ENCODE assay signal across 8 mouse cellular contexts in the genomic region with DNA sequence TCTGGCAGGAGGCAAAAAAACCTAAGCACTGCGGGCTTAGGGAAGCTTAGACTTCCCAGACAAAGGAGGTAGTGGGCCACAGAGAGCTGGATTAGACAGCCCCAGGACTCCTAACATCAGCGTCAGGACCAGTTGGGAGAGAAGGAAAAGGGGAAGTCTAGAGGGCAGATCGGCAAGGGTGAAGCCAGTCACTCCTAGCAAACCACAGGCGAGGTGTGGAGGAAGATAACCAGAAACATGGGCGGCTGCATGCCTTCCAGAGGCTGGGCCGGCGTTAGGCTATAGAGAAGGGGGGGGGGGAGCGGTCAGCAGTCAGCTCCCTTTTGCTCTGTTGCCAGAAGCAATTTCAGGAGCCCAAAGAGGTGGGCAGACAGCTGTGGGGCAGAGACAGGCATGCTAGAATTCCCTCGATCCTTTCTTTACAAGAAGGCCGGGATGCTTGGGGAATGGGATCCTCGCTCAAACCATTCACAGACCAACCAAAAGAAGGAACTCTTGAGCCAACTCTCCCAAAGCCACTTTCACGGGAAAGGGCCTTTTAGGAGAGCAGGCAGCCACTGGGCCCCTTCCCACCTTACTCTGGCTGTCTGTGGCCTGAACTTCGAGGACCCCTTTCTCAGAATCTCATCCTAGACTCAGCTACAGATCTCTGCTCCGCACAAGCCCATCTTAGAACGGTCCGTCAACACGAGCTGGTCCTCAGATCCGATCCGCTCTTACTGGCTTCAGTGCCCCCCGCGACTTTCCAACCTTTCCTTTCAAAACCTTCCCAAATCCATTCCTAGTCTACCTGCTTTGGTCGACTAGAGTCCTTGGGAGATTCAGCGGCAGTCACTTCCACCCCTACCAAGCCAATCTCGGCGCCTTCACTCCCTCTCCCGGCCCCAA. TPM values are rescaled to one million over a fixed set of nuclear protein-coding genes. Genes with fewer than 3 reads are reported as not detected.
DNase-seq lines count a peak whose midpoint lies in the region; ATAC-seq and TF ChIP-seq lines count a peak whose summit lies in the region.

No protein-coding gene starts in this region.

- WGBS in kidney, adult 2 months = 6% methylated on average over 26 of the region's 26 CpGs
- WGBS in hindbrain, embryonic 11.5 days = 2% methylated on average over 26 of the region's 26 CpGs

- ATAC-seq in G1E (ENCODE audit: extremely low read depth, insufficient number of reproducible peaks, low FRiP score, poor library complexity, severe bottlenecking) = peak; percentile 83
- ATAC-seq in hindbrain, embryonic 11.5 days (ENCODE audit: low FRiP score) = peak; percentile 26; the same call in 1 of the 2 replicates
- ATAC-seq in megakaryocyte progenitor cell, adult 5-6 weeks (replicated peaks; ENCODE audit: poor library complexity) = peak; percentile 73

- H3K4me1 ChIP-seq in kidney, adult 2 months (ENCODE audit: control insufficient read depth, insufficient read depth, low read length) = peaks cover 16% of the 10 kb centered on the region
- peaks cover 73% of the 10 kb centered on the region for H3K4me1 ChIP-seq in G1E (ENCODE audit: insufficient read depth, low read depth, low read length)
- H3K4me1 ChIP-seq in hindbrain, embryonic 11.5 days (replicated peaks; ENCODE audit: control insufficient read depth, insufficient read depth, low read length) = peaks cover 4% of the 10 kb centered on the region

- no peaks in the 10 kb centered on the region for H3K36me3 ChIP-seq in kidney, adult 2 months (ENCODE audit: control insufficient read depth, insufficient read depth, low read length)
- H3K36me3 ChIP-seq in G1E (replicated peaks) = peaks cover 39% of the 10 kb centered on the region
- no peaks in the 10 kb centered on the region for H3K36me3 ChIP-seq in hindbrain, embryonic 11.5 days (ENCODE audit: control insufficient read depth, insufficient read depth, low read length)

- no peaks in the 10 kb centered on the region for H3K27me3 ChIP-seq in kidney, adult 2 months (replicated peaks; ENCODE audit: control insufficient read depth, insufficient read depth, low read length)
- no peaks in the 10 kb centered on the region for H3K27me3 ChIP-seq in G1E (ENCODE audit: insufficient read depth, low read length)
- H3K27me3 ChIP-seq in hindbrain, embryonic 11.5 days (ENCODE audit: control insufficient read depth, insufficient read depth, low read length) = no peaks in the 10 kb centered on the region

- no peak for TF ChIP-seq POLR2A in kidney, adult 2 months (IDR thresholded peaks at IDR 0.05; ENCODE audit: low read depth, low read length)

- H3K9me3 ChIP-seq in G1E (replicated peaks) = no peaks in the 10 kb centered on the region
- H3K9me3 ChIP-seq in hindbrain, embryonic 11.5 days (ENCODE audit: control insufficient read depth, low read length) = no peaks in the 10 kb centered on the region

- H3K27ac ChIP-seq in kidney, adult 2 months (ENCODE audit: insufficient read depth, low read depth, low read length) = peak overlapping the region; percentile 57
- H3K27ac ChIP-seq in hindbrain, embryonic 11.5 days (ENCODE audit: low read depth, low read length) = peak overlapping the region; percentile 81

- no peak for TF ChIP-seq CTCF in kidney, adult 2 months (conservative IDR thresholded peaks at IDR 0.05; ENCODE audit: insufficient read depth, insufficient read length, low read depth, low read length)
- TF ChIP-seq CTCF in G1E (IDR thresholded peaks at IDR 0.05; ENCODE audit: low read depth, low read length) = no peak

- H3K4me3 ChIP-seq in kidney, adult 2 months (ENCODE audit: insufficient read depth, low read depth, low read length) = peak overlapping the region; percentile 90
- H3K4me3 ChIP-seq in G1E (ENCODE audit: low read depth, low read length) = peak overlapping the region; percentile 93
- peak overlapping the region; percentile 89 for H3K4me3 ChIP-seq in hindbrain, embryonic 11.5 days (ENCODE audit: low read depth, low read length)

- no peak for DNase-seq in kidney, adult 2 months
- no peak for DNase-seq in kidney, postnatal 14 days
- DNase-seq in G1E (ENCODE audit: low spot score) = peak; percentile 96
- peak; percentile 45 for DNase-seq in embryo, embryonic 9.5 days (ENCODE audit: extremely low spot score)
- DNase-seq in hindbrain, embryonic 11.5 days (ENCODE audit: low spot score) = peak; percentile 61
- no peak for DNase-seq in layer of hippocampus, adult 8-10 months (ENCODE audit: low spot score in 2 of 2)
- DNase-seq in spleen, postnatal 14 days (ENCODE audit: low spot score in 2 of 2) = no peak

- H3K9ac ChIP-seq in hindbrain, embryonic 11.5 days (ENCODE audit: low read depth, low read length) = peak overlapping the region; percentile 92

- peak overlapping the region; percentile 68 for H3K4me2 ChIP-seq in hindbrain, embryonic 11.5 days (replicated peaks; ENCODE audit: low read depth, low read length)

RNA-seq across cellular contexts. Expression of gene Vps37b, which starts 0.8 kb away (rescaled TPM):
- 22.6 and 24.1 TPM in 2 replicates for polyA plus RNA-seq in kidney, adult 2 months (2012; rRNA removed)
- total RNA-seq in G1E (2014; fragmentation: Nextera tagmentation) (55.7 and 64.1 TPM in 2 replicates), G1E (2017) (26.2 and 27.5 TPM in 2 replicates)
- 135 and 192 TPM in 2 replicates for polyA plus RNA-seq in G1E (2012)
- 38.3 and 48.8 TPM in 2 replicates for polyA plus RNA-seq in hindbrain, embryonic 11.5 days (2014; fragmentation: Nextera tagmentation; extraction: Ambion mirVana)
- 11.4 and 14.8 TPM in 2 replicates for total RNA-seq in megakaryocyte progenitor cell, adult 5-6 weeks (2015)
- total RNA-seq in megakaryocyte progenitor cell, adult 5-6 weeks (2017) = 15.2 and 15.6 TPM in 2 replicates
- 10 to 100 TPM; 35.9 to 39.4 (median 36.6) TPM for total RNA-seq in layer of hippocampus, adult 8-10 months (2022)

RNA-seq across cellular contexts. Expression of gene Hip1r, which starts 57.9 kb away (rescaled TPM):
- polyA plus RNA-seq in kidney, adult 2 months (2012; rRNA removed) = 18.3 and 19.2 TPM in 2 replicates
- total RNA-seq in G1E (2014; fragmentation: Nextera tagmentation) = 14.2 and 21.7 TPM in 2 replicates
- total RNA-seq in G1E (2017) = 5.6 and 7.9 TPM in 2 replicates
- 14.9 and 16.5 TPM in 2 replicates for polyA plus RNA-seq in G1E (2012)
- polyA plus RNA-seq in hindbrain, embryonic 11.5 days (2014; fragmentation: Nextera tagmentation; extraction: Ambion mirVana) = 6.0 and 9.7 TPM in 2 replicates
- 4.9 and 6.9 TPM in 2 replicates for total RNA-seq in megakaryocyte progenitor cell, adult 5-6 weeks (2015)
- total RNA-seq in megakaryocyte progenitor cell, adult 5-6 weeks (2017) = 14.2 and 16.0 TPM in 2 replicates
- 10 to 100 TPM; 33.5 to 47.0 (median 44.6) TPM for total RNA-seq in layer of hippocampus, adult 8-10 months (2022)

Comparison
In these comparisons a context has a peak if more than half of its experiments do, and no peak if none do; other contexts are left out.
1. DNase-seq: peak in G1E (single experiment), embryo, embryonic 9.5 days (single experiment) and hindbrain, embryonic 11.5 days (single experiment); none in kidney, adult 2 months (single experiment), kidney, postnatal 14 days (single experiment), layer of hippocampus, adult 8-10 months (0 of 2) and spleen, postnatal 14 days (0 of 2).
2. ATAC-seq: peak in every context shown above with its lines; median percentile 83 in G1E; 73 in megakaryocyte progenitor cell, adult 5-6 weeks; 26 in hindbrain, embryonic 11.5 days.
3. Peak in every context shown above with its lines, with median percentiles within 50 percentile points of each other: H3K4me3 ChIP-seq.